Mouse (Mus musculus) MEL (cell line): Measurements from ENCODE around the gene Pfdn6. TPM values are rescaled to one million over a fixed set of nuclear protein-coding genes. Genes with fewer than 3 reads are reported as not detected.

Source experiments
- DNase-seq: peaks from one replicate; pipeline ENCODE4 v3.0.0; 2011; ENCODE audit warnings: low read depth, low spot score
- H3K27ac ChIP-seq: 2 replicates; pipeline ENCODE4 v1.5.1; 2012; ENCODE audit warnings: low read depth, mild to moderate bottlenecking, control low read depth, low read length, moderate library complexity; ENCODE audit not compliant: control insufficient read depth
- H3K27me3 ChIP-seq, 2 experiments: fragments of 150-350 bp in 1 of 2; sonication (generic) in 1 of 2; 2 replicates each; pipeline ENCODE4 v1.6.1; 2012; ENCODE audit warnings: low read length in 2 of 2, mild to moderate bottlenecking in 2 of 2, improper control_type of control experiment in 1 of 2, moderate library complexity in 1 of 2; ENCODE audit not compliant: insufficient read depth in 2 of 2, control insufficient read depth in 1 of 2
- H3K36me3 ChIP-seq, 2 experiments: 2 replicates each; pipeline ENCODE4 v1.6.1; 2012 to 2014; ENCODE audit warnings: low read length in 2 of 2, improper control_type of control experiment in 1 of 2, inconsistent platforms in 1 of 2, mild to moderate bottlenecking in 1 of 2; ENCODE audit not compliant: insufficient read depth in 2 of 2, control insufficient read depth in 1 of 2
- H3K4me1 ChIP-seq, 2 experiments: fragments of 150-350 bp in 1 of 2; sonication (generic) in 1 of 2; 2 replicates each; pipeline ENCODE4 v1.6.1; 2012; ENCODE audit warnings: low read length in 2 of 2, improper control_type of control experiment in 1 of 2, mild to moderate bottlenecking in 1 of 2; ENCODE audit not compliant: insufficient read depth in 2 of 2, control insufficient read depth in 1 of 2
- H3K4me3 ChIP-seq, 2 experiments: fragments of 150-350 bp in 1 of 2; sonication (generic) in 1 of 2; 2 replicates each; pipeline ENCODE4 v1.5.1; 2012; ENCODE audit warnings: low read depth in 2 of 2, low read length in 2 of 2, mild to moderate bottlenecking in 2 of 2, moderate library complexity in 2 of 2, control low read depth in 1 of 2, improper control_type of control experiment in 1 of 2; ENCODE audit not compliant: control insufficient read depth in 1 of 2, insufficient read depth in 1 of 2
- H3K79me2 ChIP-seq: 2 replicates; pipeline ENCODE4 v1.6.1; 2012; ENCODE audit warnings: mild to moderate bottlenecking, low read length, moderate library complexity; ENCODE audit not compliant: control insufficient read depth, poor library complexity, insufficient read depth
- H3K9ac ChIP-seq: 2 replicates; pipeline ENCODE4 v1.6.1; 2012; ENCODE audit warnings: low read depth, mild to moderate bottlenecking, control low read depth, low read length, moderate library complexity; ENCODE audit not compliant: control insufficient read depth, poor library complexity, severe bottlenecking
- H3K9me3 ChIP-seq: fragments of 150-350 bp; sonication (generic); replicated peaks from 2 replicates; pipeline ENCODE4 v1.6.1; 2012; ENCODE audit warnings: mild to moderate bottlenecking, low read length, improper control_type of control experiment, moderate library complexity; ENCODE audit not compliant: insufficient read depth
- BHLHE40 ChIP-seq: IDR thresholded peaks from 2 replicates; pipeline ENCODE4 v1.6.1; 2012; ENCODE audit warnings: low read depth, mild to moderate bottlenecking, inconsistent platforms, low read length, improper control_type of control experiment, borderline replicate concordance
- ELF1 ChIP-seq: IDR thresholded peaks from 2 replicates; pipeline ENCODE4 v1.6.1; 2014; ENCODE audit warnings: low read depth, mild to moderate bottlenecking, inconsistent platforms, low read length, improper control_type of control experiment, moderate library complexity
- NELFE ChIP-seq: IDR thresholded peaks from 2 replicates; pipeline ENCODE4 v1.6.1; 2011; ENCODE audit warnings: low read depth, low read length, improper control_type of control experiment
- POLR2A ChIP-seq, 2 experiments: IDR thresholded peaks; 2 replicates each; pipeline ENCODE4 v1.6.1; 2011 to 2012; ENCODE audit warnings: low read length in 2 of 2, mild to moderate bottlenecking in 2 of 2, control low read depth in 1 of 2, improper control_type of control experiment in 1 of 2, low read depth in 1 of 2, moderate library complexity in 1 of 2; ENCODE audit not compliant: control insufficient read depth in 1 of 2, insufficient read depth in 1 of 2, poor library complexity in 1 of 2
- SIN3A ChIP-seq: IDR thresholded peaks from 2 replicates; pipeline ENCODE4 v1.6.1; 2012; ENCODE audit warnings: low read length, improper control_type of control experiment, inconsistent platforms
- TCF12 ChIP-seq: IDR thresholded peaks from 2 replicates; pipeline ENCODE4 v1.6.1; 2014; ENCODE audit warnings: low read depth, mild to moderate bottlenecking, inconsistent platforms, low read length, improper control_type of control experiment, moderate library complexity
- UBTF ChIP-seq: IDR thresholded peaks from 2 replicates; pipeline ENCODE4 v1.6.1; 2012; ENCODE audit warnings: low read depth, mild to moderate bottlenecking, inconsistent platforms, low read length, improper control_type of control experiment, moderate library complexity, borderline replicate concordance; ENCODE audit not compliant: insufficient read depth
- USF1 ChIP-seq: IDR thresholded peaks from 2 replicates; pipeline ENCODE4 v1.6.1; 2014; ENCODE audit warnings: low read depth, mild to moderate bottlenecking, inconsistent platforms, low read length, improper control_type of control experiment, moderate library complexity
- USF2 ChIP-seq, 2 experiments: IDR thresholded peaks; 2 replicates each; pipeline ENCODE4 v1.6.1; 2011 to 2012; ENCODE audit warnings: improper control_type of control experiment in 2 of 2, low read length in 2 of 2, borderline replicate concordance in 1 of 2, inconsistent platforms in 1 of 2, low read depth in 1 of 2, mild to moderate bottlenecking in 1 of 2; ENCODE audit not compliant: insufficient read depth in 1 of 2
- ZNF384 ChIP-seq: IDR thresholded peaks from 2 replicates; pipeline ENCODE4 v1.6.1; 2012; ENCODE audit warnings: low read depth, mild to moderate bottlenecking, inconsistent platforms, low read length, improper control_type of control experiment
- polyA plus RNA-seq, 2 experiments: library from polyadenylated mRNA; stranded (reverse) in 1 of 2; unstranded in 1 of 2; fragments of >175 nt in 1 of 2; fragments of >200 nt in 1 of 2; gene quantifications; 2 replicates each; pipeline versions ENCODE4 v1.2.1 to v1.2.4; 2012; ENCODE audit warnings: low replicate concordance in 2 of 2, low read depth in 1 of 2; ENCODE audit not compliant: insufficient read length in 2 of 2, insufficient read depth in 1 of 2, missing spikeins in 1 of 2
- total RNA-seq: library from RNA; depleted of rRNA; stranded (reverse); fragments of 300-350 nt; gene quantifications from 2 replicates; pipeline ENCODE4 v1.2.3, GENCODE M21; 2012

Pfdn6 gene
- total and polyA plus RNA-seq, 3 experiments: 222 to 239 TPM; not detected in 1

DNA sequence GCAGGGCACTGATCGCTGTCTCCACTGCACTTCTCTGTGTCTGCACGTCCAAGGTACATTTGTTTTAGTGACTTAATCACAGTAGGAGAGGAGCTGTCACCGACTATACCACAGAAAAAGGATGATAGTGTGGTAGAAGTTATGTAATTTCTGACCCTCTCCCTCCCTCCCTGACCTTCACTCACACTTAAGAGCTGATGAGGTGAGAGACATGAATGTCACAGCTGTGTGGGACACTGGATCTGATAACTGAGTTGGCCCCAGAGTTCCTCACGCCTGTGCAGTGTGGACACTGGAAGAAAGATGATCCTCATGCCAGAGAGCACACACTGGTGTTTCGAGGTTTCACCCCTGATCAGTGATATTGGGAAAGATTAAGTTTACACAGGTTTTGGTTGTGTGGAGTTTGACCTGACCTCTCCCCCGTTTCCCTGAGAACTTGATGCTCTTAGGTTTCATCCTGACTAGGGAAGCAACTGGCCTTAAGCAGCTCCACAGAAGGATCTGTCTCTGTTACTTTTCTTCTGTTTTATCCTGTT lies 39.4 kb upstream of the Pfdn6 start:
- H3K4me1 ChIP-seq: no peaks in the 10 kb centered on the region
- H3K27me3 ChIP-seq: peaks cover 0 to 1% of the 10 kb centered on the region in 2 experiments; a peak in 1 of 4 replicates
- TF ChIP-seq TCF12: no peak
- H3K9me3 ChIP-seq: no peaks in the 10 kb centered on the region
- H3K36me3 ChIP-seq: no peaks in the 10 kb centered on the region
- no peak overlapping the region for H3K4me3 ChIP-seq
- no peak overlapping the region for H3K9ac ChIP-seq
- no peaks in the 10 kb centered on the region for H3K79me2 ChIP-seq
- DNase-seq: no peak
- H3K27ac ChIP-seq: no peak overlapping the region

DNA sequence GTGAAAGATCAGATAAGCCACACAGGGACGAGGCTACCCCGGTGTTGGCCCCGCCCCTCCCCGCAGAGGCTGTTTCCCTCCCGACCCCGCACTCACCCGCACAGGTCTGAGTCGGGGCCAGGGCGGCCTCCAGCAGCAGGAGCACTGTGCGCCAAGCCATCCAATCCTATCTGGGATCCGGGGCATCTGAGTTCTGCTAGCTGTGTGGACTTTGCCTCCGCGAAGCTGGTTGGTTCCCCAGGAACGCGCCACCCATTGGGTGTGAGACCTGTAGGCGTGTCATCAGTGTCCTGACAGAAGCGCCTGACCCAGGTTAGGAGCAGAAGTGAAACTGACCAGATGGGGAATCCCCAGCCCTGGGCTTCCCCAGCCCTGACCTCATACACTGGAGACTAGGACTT lies 38.5 kb upstream of the Pfdn6 start:
- H3K27me3 ChIP-seq: peaks cover under 1 to 1% of the 10 kb centered on the region in 2 experiments; a peak in 2 of 4 replicates
- DNase-seq: peak; percentile 49
- no peaks in the 10 kb centered on the region for H3K79me2 ChIP-seq
- H3K27ac ChIP-seq: no peak overlapping the region
- no peak for TF ChIP-seq TCF12
- TF ChIP-seq USF1: no peak
- 0 out of 2 replicates have a peak, but pooled peaks have one; percentile 8 for TF ChIP-seq NELFE
- no peak for TF ChIP-seq SIN3A
- no peak for TF ChIP-seq POLR2A (IDR thresholded peaks at IDR 0.05; ENCODE audit: control insufficient read depth in 1 of 2, insufficient read depth in 1 of 2, low read depth in 1 of 2, low read length in 2 of 2, poor library complexity in 1 of 2)
- H3K4me3 ChIP-seq: peak overlapping the region in 1 of 2 experiments; percentile 59; a peak in 2 of 4 replicates
- peak overlapping the region; percentile 54 for H3K9ac ChIP-seq
- H3K9me3 ChIP-seq: no peaks in the 10 kb centered on the region
- no peaks in the 10 kb centered on the region for H3K4me1 ChIP-seq
- H3K36me3 ChIP-seq: no peaks in the 10 kb centered on the region

DNA sequence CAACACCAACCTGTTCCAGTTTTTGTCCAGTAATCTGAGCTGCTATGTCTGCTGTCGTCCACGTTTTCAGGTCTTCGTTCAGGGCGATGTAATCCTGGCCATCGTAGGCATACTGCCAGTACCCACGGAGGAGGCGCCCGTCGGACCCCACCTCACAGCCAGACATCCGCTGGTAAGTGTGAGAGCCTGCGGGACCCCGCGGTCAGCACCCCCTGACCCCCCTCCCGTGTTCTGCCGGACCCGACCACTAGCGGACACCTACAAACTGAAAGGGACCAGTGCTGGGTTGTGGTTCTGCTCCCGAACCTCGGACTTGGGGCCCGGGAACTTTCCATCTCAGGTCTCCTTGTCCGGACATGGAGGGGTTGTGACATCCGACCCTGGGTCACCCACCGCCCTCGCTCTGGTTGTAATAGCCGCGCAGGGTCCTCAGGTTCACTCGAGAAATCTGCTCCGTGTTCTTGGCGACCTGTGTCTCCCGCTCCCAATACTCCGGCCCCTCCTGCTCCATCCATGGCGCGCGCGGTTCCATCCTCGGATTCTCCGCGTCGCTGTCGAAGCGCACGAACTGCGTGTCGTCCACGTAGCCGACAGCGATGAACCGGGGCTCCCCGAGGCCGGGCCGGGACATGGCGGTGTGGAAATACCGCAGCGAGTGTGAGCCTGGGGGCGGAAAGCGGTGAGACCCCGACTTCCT lies 37.9 kb upstream of the Pfdn6 start:
- TF ChIP-seq BHLHE40 (no peak), ELF1 (no peak), ZNF384 (no peak), USF1 (no peak), USF2 (IDR thresholded peaks at IDR 0.05; ENCODE audit: borderline replicate concordance in 1 of 2, insufficient read depth in 1 of 2, low read depth in 1 of 2, low read length in 2 of 2) (no peak), UBTF (no peak)
- TF ChIP-seq, all 39 proteins: peak for 0
- H3K36me3 ChIP-seq: no peaks in the 10 kb centered on the region
- H3K9ac ChIP-seq: peak overlapping the region; percentile 54
- no peaks in the 10 kb centered on the region for H3K4me1 ChIP-seq
- no peak overlapping the region for H3K27ac ChIP-seq
- no peaks in the 10 kb centered on the region for H3K9me3 ChIP-seq
- H3K4me3 ChIP-seq: peak overlapping the region; percentile 37 to 59; a peak in 3 of 4 replicates
- H3K27me3 ChIP-seq: peaks cover 1% of the 10 kb centered on the region in 2 experiments; a peak in 2 of 4 replicates
- H3K79me2 ChIP-seq: no peaks in the 10 kb centered on the region
- DNase-seq: no peak
